Mouse (Mus musculus) c-Kit-positive CD71-positive TER-119-negative erythroid progenitor cells, embryonic 14.5 days (primary cell): ENCODE measurements around the gene Fryl.
"Not testable (repeated sequence)": the region's sequence is repeated elsewhere in the genome, so short reads cannot be mapped to it uniquely, and the experiment has no call there.

Experiments
- DNase-seq: peaks from one replicate; pipeline ENCODE4 v3.0.0-alpha.2; 2013; ENCODE audit warnings: low read depth

The Fryl gene

GRCm38 (mm10) chr5:73092236-73092635 is 164.2 kb downstream of the Fryl start:
- DNase-seq = no peak

GRCm38 (mm10) chr5:73089158-73089557 is 167.3 kb downstream of the Fryl start:
- DNase-seq = no peak

DNA sequence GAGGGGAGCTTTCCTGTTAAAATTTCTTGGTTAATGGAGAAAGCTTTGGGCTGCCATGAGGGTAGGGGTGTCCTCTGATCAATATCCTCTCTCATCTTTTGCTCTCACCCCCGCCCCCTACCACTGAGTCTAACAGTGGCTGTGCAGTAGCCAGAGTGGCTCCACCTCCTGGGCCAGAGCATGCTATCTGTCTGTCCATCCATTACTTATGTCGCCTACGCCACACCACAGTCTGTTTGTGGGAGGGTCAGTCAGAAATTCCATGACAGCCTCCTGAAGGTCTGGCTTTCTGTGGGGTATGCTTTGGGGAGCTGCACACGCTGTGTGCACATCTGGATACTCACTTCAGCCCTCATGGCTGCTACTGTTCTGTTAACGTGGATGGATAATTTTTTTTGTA is 174.9 kb downstream of the Fryl start:
- no peak for DNase-seq

DNA sequence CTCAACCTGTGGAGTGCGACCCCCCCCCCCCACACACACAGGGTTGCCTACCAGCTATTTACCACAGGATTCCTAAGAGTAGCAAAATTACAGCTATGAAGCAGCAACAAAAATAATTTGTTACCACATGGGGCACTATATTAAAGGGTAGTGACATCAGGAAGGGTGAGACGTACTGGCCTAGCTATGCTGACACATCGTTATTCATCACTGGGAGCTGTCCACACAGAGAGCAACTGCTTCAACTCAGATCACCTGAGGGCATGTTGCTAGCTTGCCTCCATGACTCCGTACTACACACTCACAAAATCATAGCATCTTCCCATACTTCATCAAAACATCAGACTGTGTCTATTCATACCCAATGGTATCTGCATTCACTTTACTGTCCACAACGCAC is 176.6 kb downstream of the Fryl start:
- DNase-seq = no peak

- DNase-seq = peak; percentile 54
These were observed 185.1 kb downstream of the Fryl start for GRCm38 (mm10) chr5:73071319-73071718.

- no peak for DNase-seq
These were observed 189.5 kb downstream of the Fryl start for GRCm38 (mm10) chr5:73066946-73067345.

DNA sequence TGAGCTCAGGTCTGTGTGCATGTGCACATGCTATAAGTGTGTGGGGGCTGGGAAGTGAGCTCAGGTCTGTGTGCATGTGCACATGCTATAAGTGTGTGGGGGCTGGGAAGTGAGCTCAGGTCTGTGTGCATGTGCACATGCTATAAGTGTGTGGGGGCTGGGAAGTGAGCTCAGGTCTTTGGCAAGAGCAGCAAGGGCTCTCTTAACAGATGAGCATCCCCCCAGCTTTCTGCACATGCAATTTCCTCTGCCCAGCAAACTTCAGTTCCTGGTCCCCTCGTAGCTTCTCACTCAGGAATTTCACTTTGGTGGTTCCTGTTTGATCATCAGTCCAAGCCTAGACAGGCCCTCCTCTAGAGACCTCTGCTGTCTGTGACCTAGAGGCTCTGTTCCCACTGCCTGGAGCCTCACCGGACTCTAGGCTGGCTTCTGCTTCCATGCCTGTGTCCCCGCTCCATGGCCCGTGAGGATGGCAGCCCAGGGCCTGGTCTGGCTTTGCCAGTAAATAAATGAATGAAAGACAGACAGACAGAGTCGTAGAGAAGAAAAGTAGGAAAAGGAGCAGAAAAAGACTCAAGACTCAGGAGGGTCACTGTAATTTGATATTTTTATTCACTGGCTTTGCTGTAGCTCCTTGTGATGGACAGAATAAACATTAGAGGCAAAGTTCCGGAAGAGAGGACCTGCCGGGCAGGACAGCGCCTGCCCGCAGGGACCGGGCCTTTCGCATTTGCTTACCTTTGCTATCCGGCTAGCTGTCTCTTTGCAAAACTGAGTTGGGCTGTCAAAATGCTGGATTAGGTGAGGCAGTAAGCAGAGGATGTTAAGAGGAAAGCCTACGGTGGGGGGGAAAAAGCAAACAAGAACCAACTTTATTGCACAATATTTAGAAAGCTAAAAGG is 192.4 kb downstream of the Fryl start:
- DNase-seq = no peak

DNA sequence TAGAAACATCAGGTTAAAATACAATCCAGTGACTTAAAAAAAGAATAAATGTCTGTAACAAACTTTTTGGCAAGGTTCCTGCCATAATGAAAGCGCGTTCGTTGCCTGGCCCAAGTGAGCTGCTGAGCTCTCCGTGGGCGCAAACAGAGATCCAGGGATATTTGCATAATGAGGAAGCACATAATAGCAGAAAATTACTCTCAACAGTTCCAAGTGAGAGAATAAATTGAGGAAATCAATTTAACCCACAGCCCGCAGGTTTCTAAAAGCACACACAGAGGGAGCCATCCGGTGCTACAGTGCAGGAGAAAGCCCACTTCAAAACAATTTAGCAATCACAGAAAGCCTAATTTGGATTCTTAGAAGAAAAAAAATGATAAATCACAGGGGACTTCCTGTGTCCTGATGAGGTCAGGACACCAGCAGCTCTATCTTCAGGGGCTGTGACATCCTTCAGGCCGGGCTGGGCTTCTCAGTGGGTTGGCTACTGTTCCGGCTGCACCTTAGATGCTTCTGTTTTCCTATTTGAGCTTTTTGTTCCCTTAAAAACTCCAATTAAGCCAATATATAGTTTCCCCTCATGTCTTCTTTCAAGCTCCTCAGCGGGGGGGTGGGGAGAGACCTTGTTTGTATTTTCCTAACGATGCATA is 194.8 kb downstream of the Fryl start:
- no peak for DNase-seq

DNA sequence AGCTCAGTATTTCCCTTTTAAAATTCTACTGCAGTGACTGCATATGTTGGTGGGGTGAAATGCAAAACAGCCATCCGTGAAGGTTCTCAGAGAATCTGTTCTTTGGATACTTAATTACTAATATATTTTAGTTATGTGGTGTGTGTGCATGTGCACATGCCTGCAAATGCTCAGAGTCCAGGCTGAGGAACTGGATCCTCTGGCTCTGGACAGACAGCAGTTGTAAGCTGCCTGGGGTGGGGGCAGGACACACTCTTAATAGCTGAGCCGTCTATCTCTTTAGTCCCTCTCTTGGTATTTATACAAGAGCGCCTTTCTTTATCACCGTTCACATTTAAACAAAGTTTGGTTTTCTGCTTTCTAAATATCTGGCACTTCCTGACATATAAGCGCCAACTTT is 199.5 kb downstream of the Fryl start:
- DNase-seq = no peak

- DNase-seq = no peak
These were observed 200.0 kb downstream of the Fryl start for GRCm38 (mm10) chr5:73056457-73056856.

DNA sequence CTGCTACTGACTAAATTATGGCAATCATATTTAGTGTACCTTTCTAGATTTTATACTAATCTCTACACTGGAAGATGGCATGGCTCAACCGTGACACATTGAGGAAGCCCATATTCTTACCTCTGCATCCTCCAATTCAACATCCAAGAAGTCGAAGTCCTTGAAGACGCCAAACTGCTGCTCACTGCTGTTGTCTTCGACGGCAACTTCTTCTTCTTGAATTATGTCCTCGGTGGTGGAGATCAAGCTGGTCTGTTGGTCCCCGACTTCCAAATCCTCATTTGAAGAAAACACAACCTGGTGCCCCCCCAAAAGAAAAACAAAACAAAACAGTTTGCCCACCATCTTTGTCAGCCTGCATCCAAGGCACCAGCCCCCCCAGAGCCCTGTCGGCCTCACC is 202.5 kb downstream of the Fryl start:
- no peak for DNase-seq

DNA sequence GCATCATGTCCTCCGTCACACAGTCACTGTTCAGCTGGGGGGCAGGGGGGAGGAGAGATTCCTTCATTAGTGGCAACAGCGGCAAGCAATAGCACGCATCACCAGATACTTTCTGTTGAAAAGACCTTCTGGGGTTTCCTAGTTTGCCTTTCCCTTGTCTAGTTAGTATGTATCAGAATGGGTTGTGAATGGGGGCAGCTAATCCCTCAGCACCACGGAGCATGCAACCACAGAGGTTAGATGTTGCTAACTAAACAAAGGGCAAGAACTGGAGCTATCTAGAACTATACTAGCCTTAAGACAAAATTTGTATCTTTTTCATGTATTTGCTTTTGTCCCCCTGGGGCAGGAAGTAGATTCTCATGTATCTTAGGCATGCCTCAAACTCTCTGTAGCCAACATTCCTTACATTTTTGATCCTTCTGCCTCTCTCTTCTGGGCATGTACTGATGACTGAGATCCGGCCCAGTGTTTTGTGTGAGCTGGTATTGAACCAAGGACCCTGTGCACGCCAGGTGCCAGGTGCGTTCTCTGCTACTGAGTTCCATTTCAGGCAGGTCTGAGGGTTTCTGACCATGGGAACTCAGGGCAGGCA is 208.7 kb downstream of the Fryl start:
- no peak for DNase-seq

DNA sequence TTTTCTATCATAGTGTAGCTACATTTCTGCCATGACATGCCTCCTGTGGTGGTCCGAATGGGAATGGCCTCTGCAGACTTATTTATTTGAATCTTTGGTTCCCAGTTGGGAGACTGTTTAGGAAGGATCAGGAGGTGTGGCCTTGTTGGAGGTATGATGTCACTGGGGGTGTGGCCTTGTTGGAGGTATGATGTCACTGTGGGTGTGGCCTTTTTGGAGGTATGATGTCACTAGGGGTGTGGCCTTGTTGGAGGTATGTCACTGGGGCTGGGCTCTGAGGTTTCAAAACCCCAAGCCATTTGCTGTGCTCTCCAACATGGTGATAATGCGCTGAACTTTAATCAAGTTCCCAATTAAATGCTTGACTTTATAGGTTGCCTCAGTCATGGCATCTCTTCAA is 212.4 kb downstream of the Fryl start:
- DNase-seq = no peak

GRCm38 (mm10) chr5:73032481-73032880 is 223.9 kb downstream of the Fryl start:
- DNase-seq = no peak

DNA sequence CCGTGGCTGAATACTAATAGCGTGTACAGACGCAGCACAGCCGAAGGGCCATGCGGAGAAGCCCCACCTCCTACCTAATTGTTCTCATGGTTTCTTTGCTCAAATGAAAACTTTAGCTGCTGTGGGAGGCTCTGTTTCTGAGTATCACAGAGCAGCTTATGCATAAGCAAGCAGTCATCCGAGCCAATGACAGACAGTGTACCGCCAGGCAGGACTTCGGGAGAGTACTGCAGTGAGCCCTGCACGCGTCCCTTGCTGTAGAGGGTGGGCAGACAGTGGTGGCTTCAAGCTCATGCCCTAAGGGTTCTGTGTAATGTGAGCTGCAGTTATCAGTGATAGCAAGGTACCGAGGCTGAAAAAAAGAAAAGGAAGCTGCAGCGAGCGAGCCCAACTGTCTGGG is 227.8 kb downstream of the Fryl start:
- no peak for DNase-seq

DNA sequence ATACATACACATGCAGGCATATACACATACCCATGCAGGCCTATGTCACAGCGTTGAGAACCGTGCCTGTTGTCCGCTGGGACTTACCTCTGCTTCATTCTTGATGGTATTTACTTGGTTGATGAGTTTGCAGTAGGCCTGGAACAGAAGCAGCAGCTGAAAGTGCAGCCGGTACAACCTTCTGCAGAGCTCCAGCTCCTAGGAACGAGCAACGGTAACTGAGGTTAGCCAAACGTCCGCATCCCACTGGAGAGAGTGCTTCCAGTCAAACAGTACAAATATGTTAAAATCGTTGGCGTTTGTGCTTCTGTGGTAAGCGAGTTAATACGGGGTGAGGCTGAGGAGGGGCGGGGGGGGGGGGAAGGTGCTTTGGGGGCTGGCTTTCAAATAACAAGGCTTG is 232.6 kb downstream of the Fryl start:
- no peak for DNase-seq

DNA sequence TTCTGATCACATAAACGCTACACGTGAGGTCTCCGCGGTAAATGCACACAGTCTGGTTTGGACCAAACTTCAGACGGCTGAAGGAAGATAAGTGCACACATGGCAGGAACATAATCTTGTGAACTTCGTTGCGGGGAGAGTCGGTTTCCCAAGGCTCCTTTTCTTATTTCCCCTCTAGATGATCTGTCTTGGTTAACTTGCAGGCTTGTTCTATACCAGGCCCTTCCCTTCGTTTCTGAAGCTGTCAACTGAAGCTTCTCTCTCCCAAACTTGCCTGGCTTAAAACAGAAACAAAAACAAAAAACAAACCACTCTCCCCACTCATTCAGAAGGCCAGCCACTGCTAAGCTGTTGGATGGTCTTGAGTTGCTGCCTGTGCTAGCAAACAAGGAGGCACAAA is 241.7 kb downstream of the Fryl start:
- DNase-seq = no peak

GRCm38 (mm10) chr5:73013611-73014287 is 242.7 kb downstream of the Fryl start:
- not testable (repeated sequence) for DNase-seq

DNA sequence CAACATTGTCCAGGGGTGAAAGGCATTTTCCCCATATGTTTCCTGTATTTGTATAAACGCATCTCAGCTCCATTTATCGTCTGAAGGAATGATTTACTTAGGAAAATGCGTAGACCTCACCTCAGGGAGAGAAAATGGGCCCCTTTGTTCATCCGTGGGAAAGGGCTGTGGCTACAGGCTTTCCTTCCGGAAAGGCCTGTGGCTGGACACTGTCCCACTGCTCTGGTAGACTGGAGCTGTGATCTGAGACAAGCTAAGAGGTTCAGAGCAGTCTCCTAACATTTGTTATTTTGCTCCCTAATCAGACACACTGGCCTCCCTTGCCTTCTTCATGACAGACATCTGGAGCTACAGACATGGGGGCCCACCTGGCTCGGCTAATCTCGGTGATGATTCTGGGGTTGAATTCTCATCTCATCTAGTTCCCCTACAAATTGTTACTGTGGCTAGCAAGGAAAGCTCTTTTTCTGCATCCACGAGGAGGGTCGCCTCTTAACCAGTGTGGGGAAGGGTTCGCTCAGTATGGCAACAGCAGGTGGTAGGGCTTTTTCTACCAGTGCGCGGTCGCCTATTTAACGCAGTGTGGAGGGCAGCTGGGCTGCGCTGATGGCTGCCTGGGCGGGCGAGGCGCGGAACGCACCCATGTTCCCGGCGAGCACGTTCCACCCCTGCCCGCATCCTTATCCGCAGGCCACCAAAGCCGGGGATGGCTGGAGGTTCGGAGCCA is 243.4 kb downstream of the Fryl start:
- not testable (repeated sequence) for DNase-seq

DNA sequence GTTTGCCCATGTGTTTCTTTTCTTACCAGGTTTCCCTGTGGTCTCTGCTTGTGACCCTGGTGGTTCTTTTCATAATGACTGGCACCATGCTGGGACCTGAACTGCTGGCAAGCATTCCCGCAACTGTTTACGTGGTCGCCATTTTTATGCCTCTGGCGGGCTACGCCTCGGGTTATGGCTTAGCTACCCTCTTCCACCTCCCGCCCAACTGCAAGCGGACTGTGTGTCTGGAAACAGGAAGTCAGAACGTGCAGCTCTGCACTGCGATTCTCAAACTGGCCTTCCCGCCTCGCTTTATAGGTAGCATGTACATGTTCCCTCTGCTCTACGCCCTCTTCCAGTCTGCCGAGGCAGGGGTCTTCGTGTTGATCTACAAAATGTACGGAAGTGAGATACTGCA is 244.6 kb downstream of the Fryl start:
- DNase-seq = not testable (repeated sequence)

DNA sequence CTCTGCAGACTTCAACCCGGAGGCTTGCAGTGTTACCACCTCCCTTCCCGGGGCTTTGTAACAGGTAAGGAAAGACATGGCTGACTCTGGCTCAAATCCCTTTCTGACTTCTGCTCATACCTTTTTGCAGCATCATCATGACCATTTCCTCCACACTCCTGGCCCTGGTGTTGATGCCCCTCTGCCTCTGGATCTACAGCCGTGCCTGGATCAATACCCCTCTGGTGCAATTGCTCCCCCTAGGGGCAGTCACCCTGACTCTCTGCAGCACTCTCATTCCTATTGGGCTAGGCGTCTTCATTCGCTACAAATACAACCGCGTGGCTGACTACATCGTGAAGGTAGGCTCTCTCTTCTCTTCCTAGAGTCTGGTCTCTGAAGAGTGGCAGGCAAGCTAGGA is 248.2 kb downstream of the Fryl start:
- not testable (repeated sequence) for DNase-seq

DNA sequence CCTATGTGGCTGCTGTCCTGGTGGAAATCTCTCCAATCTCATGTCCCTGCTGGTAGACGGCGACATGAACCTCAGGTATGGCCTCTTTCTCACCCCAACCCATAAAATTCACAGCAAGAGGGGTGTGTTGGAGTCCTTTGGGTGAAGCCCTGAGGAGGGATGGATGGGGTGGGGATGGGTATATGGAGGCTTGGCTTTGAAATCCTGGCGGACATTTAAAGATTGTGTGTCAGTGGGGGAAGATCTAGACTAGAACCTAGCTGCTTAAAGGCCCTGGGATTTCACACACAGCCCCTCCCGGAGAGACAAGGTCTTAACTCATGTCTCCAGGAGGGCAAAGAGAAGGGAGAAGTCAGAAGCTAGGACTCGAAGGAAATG is 248.8 kb downstream of the Fryl start:
- DNase-seq = no peak
